Mouse (Mus musculus): ENCODE results near the gene Cad.
A peak's percentile ranks its signal among the peaks of the same experiment; 100 is the strongest.
"Not testable (repeated sequence)": the region's sequence is repeated elsewhere in the genome, so short reads cannot be mapped to it uniquely, and the experiment has no call there.

The Cad gene

GRCm38 (mm10) chr5:31054261-31055215, at the start of gene Cad:
Cad (plus strand) TSS chr5:31054780.
- DNase-seq (ENCODE audit: low read depth, low spot score), result peak; percentile 90

GRCm38 (mm10) chr5:31012737-31013136, 41.8 kb upstream of the Cad start:
- DNase-seq (ENCODE audit: low read depth, low spot score), result no peak

GRCm38 (mm10) chr5:31015913-31016312, 38.7 kb upstream of the Cad start:
- no peak for DNase-seq (ENCODE audit: low read depth, low spot score)

- peak; percentile 31 for DNase-seq (ENCODE audit: low read depth, low spot score)
These were observed 32.8 kb upstream of the Cad start for GRCm38 (mm10) chr5:31021790-31022189.

GRCm38 (mm10) chr5:31022690-31023089, 31.9 kb upstream of the Cad start:
- no peak for DNase-seq (ENCODE audit: low read depth, low spot score)

GRCm38 (mm10) chr5:31023254-31023653, 31.3 kb upstream of the Cad start:
- peak; percentile 36 for DNase-seq (ENCODE audit: low read depth, low spot score)

- no peak for DNase-seq (ENCODE audit: low read depth, low spot score)
These were observed 29.9 kb upstream of the Cad start for GRCm38 (mm10) chr5:31024641-31025040.

- DNase-seq (ENCODE audit: low read depth, low spot score), result no peak
These were observed 23.7 kb upstream of the Cad start for GRCm38 (mm10) chr5:31030926-31031325.

GRCm38 (mm10) chr5:31031508-31031907, 23.1 kb upstream of the Cad start:
- DNase-seq (ENCODE audit: low read depth, low spot score), result peak; percentile 56

- no peak for DNase-seq (ENCODE audit: low read depth, low spot score)
These were observed 19.9 kb upstream of the Cad start for GRCm38 (mm10) chr5:31034669-31035068.

GRCm38 (mm10) chr5:31036556-31036955, 18.0 kb upstream of the Cad start:
- DNase-seq (ENCODE audit: low read depth, low spot score), result not testable (repeated sequence)

- DNase-seq (ENCODE audit: low read depth, low spot score), result no peak
These were observed 16.3 kb upstream of the Cad start for GRCm38 (mm10) chr5:31038171-31038845.

- DNase-seq (ENCODE audit: low read depth, low spot score), result no peak
These were observed 8.2 kb upstream of the Cad start for GRCm38 (mm10) chr5:31046416-31046815.

GRCm38 (mm10) chr5:31047074-31047473, 7.5 kb upstream of the Cad start:
- no peak for DNase-seq (ENCODE audit: low read depth, low spot score)

GRCm38 (mm10) chr5:31047848-31048762, 6.5 kb upstream of the Cad start, which contains the start of gene Atraid:
Atraid (plus strand) TSS chr5:31048312.
- DNase-seq (ENCODE audit: low read depth, low spot score), result peak; percentile 99

GRCm38 (mm10) chr5:31048763-31049641, 5.6 kb upstream of the Cad start, which contains the start of gene Slc5a6:
Slc5a6 (minus strand) TSS chr5:31048924.
- DNase-seq (ENCODE audit: low read depth, low spot score), result peak; percentile 79

GRCm38 (mm10) chr5:31050427-31050826, 4.2 kb upstream of the Cad start:
- DNase-seq (ENCODE audit: low read depth, low spot score), result no peak

- not testable (repeated sequence) for DNase-seq (ENCODE audit: low read depth, low spot score)
These were observed 852 bp upstream of the Cad start for GRCm38 (mm10) chr5:31053728-31054127.

- no peak for DNase-seq (ENCODE audit: low read depth, low spot score)
These were observed 898 bp downstream of the Cad start for GRCm38 (mm10) chr5:31055216-31056140.
